Mouse (Mus musculus) monocyte, adult 5-6 weeks (primary cell): ENCODE data around the gene Rbm19. TPM values are rescaled to one million over a fixed set of nuclear protein-coding genes. Genes with fewer than 3 reads are reported as not detected.

Experiments
- ATAC-seq: fragments of 153-309, 156-312 bp; replicated peaks from 2 replicates; pipeline ENCODE4 v1.8.0; 2017; ENCODE audit warnings: mild to moderate bottlenecking; ENCODE audit not compliant: low TSS enrichment, insufficient number of reproducible peaks, severe bottlenecking, poor library complexity, low FRiP score
- total RNA-seq: library from RNA; stranded (forward); fragments of 200-1000, 200-491, 200-594 nt; gene quantifications from 3 replicates; pipeline ENCODE4 v1.2.3, GENCODE M21; 2017

Gene Rbm19
- total RNA-seq, 1 experiment from 2014 or later: 15.9 TPM

DNA sequence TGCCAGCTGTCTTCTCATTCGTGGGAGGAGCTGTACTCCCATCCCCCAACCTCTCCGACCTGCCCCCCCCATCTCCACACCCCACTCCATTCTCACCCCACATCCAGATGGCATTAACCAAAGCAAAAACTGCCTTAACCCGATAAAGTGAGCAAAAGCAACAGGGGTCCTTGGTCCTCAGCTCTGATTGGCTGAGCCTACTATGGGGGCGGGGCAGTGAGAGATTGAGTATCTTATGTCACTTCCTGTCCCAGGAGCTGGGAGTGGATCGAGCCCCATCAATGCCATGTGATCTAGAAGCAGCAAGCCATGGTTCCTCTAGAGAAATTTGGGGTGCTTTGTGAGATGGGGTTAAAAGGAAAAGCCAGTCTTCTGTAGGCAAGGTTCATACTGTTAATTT, 118.9 kb downstream of the Rbm19 start:
- no peak for ATAC-seq

DNA sequence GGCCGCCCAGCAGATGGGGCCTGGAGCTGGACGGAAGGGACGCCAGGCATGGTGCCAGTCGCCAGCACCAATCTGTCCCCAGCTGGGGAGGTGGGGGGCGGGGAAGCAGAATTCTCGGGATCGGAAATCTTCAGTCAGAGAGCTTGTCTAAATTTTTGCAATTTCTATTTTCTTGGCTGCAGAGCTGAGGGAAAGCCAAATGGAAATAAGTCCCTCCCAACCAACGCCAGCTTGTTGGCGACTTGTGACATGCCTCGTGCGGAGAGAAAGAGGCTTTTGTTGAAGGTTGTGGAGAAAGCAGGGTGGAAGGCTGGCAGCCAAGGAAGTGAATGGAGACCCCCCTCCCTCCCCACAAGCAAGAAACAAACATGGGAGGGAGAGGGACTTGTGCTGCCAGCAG, 119.3 kb downstream of the Rbm19 start:
- ATAC-seq: no peak

DNA sequence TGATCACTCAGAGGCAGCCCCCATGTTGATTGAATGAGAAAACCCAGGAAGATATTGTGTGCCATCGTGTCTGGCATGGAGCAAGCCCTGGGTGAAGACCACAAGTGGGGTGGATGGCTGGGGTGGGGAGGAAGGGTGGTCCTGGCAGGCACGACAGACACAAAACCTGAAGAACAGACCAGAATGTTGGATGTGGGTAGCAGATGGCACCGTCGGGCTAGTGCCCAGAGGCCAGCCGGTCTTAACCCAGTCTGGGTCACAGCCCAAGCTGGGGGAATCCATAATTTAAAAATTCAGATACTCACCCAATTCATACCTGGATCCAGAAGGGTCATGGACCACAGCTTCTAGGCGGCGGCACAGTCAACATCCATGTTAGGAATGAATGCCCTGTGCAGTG, 123.8 kb downstream of the Rbm19 start:
- ATAC-seq: no peak

DNA sequence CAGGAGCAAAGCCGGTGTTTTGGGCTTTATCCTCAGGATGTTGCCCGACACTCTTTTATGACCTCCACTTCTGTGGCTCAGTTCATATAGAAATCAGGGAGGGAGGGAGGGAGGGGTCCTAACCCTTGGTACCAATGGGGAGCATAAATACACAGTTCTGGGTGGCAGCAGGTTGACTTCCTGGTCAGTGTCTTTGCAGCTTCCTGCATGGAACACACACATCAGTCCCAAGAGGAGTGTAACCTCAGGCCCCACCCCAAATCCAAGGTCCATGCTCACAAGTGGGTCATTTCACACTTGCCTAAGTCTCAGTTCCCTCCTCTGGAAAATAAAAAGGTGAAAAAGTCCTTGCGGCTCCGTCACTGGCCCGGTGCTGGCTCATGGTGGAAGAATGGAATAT, 129.1 kb downstream of the Rbm19 start:
- ATAC-seq: no peak
